Mouse (Mus musculus) heart, adult 2 months (tissue): ENCODE data around the gene Tmem81. TPM values are rescaled to one million over a fixed set of nuclear protein-coding genes. Genes with fewer than 3 reads are reported as not detected.

Experiments used
- DNase-seq, 2 experiments: peaks; one replicate each; pipeline ENCODE4 v3.0.0; 2021
- H3K27ac ChIP-seq: fragments of 200-600 bp; 2 replicates; pipeline ENCODE4 v1.8.1; 2022
- H3K27me3 ChIP-seq: fragments of 200-500 bp; 2 replicates; pipeline ENCODE4 v1.6.1; 2012; ENCODE audit warnings: mild to moderate bottlenecking, low read length, inconsistent platforms, mixed read lengths; ENCODE audit not compliant: control insufficient read depth, insufficient read depth
- H3K36me3 ChIP-seq: fragments of 200-500 bp; 2 replicates; pipeline ENCODE4 v1.6.1; 2012; ENCODE audit warnings: low read length, inconsistent platforms; ENCODE audit not compliant: control insufficient read depth, insufficient read depth
- H3K4me1 ChIP-seq: fragments of 200-500 bp; 2 replicates; pipeline ENCODE4 v1.6.1; 2011; ENCODE audit warnings: low read length; ENCODE audit not compliant: control insufficient read depth, insufficient read depth
- H3K4me3 ChIP-seq: fragments of 200-600 bp; 2 replicates; pipeline ENCODE4 v1.8.1; 2022
- H3K79me2 ChIP-seq: fragments of 200-500 bp; replicated peaks from 2 replicates; pipeline ENCODE4 v1.6.1; 2012; ENCODE audit warnings: mild to moderate bottlenecking, inconsistent platforms, low read length, moderate library complexity, mixed read lengths; ENCODE audit not compliant: control insufficient read depth, insufficient read depth
- H3K9ac ChIP-seq: fragments of 200-500 bp; 2 replicates; pipeline ENCODE4 v1.6.1; 2012; ENCODE audit warnings: low read depth, mild to moderate bottlenecking, control low read depth, inconsistent platforms, low read length, mixed read lengths
- CTCF ChIP-seq: fragments of 200-600 bp; IDR thresholded peaks from 2 replicates; pipeline ENCODE4 v1.8.1; 2022; ENCODE audit warnings: antibody characterized with exemption, mild to moderate bottlenecking, moderate library complexity
- EP300 ChIP-seq: fragments of 200-500 bp; IDR thresholded peaks from 2 replicates; pipeline ENCODE4 v1.6.1; 2011; ENCODE audit warnings: low read depth, low read length, control low read depth; ENCODE audit not compliant: insufficient read depth
- POLR2A ChIP-seq: fragments of 200-500 bp; IDR thresholded peaks from 2 replicates; pipeline ENCODE4 v1.6.1; 2011; ENCODE audit warnings: mild to moderate bottlenecking, low read depth, low read length, control low read depth; ENCODE audit not compliant: insufficient read depth
- WGBS: fragments of 180-500 bp; shearing (Covaris S2); methylation state at CpG from one replicate; pipeline ENCODE4 v1.1.7; 2018; 5-methylcytosine and 5-hydroxymethylcytosine counted together
- intact Hi-C: fragments of 180-260 bp; cut with DNase I; formaldehyde crosslinking; loops from one replicate; pipeline ENCODE4 v1.15.1; 2025
- polyA plus RNA-seq: library from polyadenylated mRNA; depleted of rRNA; stranded (reverse); fragments of >200 nt; gene quantifications from 2 replicates; pipeline ENCODE4 v1.2.3, GENCODE M21; 2012; rRNA removed
- total RNA-seq, 2 experiments: library from RNA; stranded (reverse); gene quantifications; 2 replicates each; pipeline ENCODE4 v1.2.3; 2021

Gene Tmem81
- total and polyA plus RNA-seq, 3 experiments = 1.1 to 1.7 (median 1.2) TPM

GRCm38 (mm10) chr1:132543789-132544188 is 37.8 kb downstream of the Tmem81 start:
- DNase-seq = peak; percentile 35 to 59
- intact Hi-C loops = no loop called here
- no peaks in the 10 kb centered on the region for H3K36me3 ChIP-seq
- H3K4me1 ChIP-seq = no peaks in the 10 kb centered on the region
- TF ChIP-seq POLR2A (no peak), EP300 (no peak), CTCF (no peak)
- peaks cover 11% of the 10 kb centered on the region; the same call in 1 of the 2 replicates for H3K27me3 ChIP-seq
- no peak overlapping the region for H3K27ac ChIP-seq
- H3K4me3 ChIP-seq = no peak overlapping the region
- no peaks in the 10 kb centered on the region for H3K79me2 ChIP-seq
- 53% methylated on average over 8 of the region's 8 CpGs for WGBS
- H3K9ac ChIP-seq = no peak overlapping the region

DNA sequence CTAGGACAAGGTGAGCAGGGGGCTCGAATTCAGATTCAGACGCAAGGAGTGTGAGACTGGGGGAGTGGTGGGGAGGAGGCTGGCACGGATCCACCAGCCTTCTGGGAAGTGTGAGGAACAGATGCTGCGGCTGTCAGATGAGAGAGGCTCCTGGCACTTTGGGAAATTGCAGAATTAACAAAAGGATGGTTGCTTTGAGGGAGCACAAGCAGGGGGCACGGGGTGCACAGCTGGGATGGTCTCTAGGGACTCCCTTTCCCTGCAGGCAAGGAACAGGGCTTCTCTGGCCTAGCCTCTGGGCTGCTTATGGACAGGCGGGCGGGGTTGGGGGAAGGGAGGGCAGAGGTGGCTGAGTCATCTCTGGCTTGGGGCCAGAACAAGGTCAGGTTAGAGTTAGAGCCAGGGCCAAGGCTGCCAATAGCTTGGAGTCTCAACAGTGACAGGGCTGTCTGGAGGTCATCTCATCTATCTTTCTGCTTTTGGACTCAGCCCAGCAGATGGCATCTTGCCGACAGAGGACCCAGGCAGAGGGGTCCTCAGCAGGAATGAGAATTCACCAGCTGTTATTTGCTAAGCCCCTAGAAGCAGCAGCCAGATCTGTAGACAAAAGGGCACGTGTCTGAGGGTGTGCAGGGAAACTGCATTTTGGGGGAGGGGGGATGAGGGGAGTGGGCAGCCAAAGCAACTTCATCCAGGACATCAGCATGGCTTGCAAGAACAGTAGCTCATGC is 52.0 kb downstream of the Tmem81 start:
- intact Hi-C loops = no loop called here
- DNase-seq = peak; percentile 60 to 73
- Histone ChIP-seq H3K4me1 (peaks cover 1% of the 10 kb centered on the region; the same call in 1 of the 2 replicates), H3K36me3 (no peaks in the 10 kb centered on the region), H3K9ac (no peak overlapping the region), H3K27ac (no peak overlapping the region), H3K79me2 (no peaks in the 10 kb centered on the region), H3K4me3 (no peak overlapping the region), H3K27me3 (no peaks in the 10 kb centered on the region)
- WGBS = 10% methylated on average over 9 of the region's 9 CpGs
- TF ChIP-seq POLR2A (no peak), EP300 (no peak), CTCF (no peak)

Other genes starting within 250 kb of the Tmem81 start
- gene Klhdc8a, start 207.6 kb upstream of the Tmem81 start, total RNA-seq = 10 to 100 TPM; 15.4 to 21.0 TPM
- gene Klhdc8a, start 207.6 kb upstream of the Tmem81 start, polyA plus RNA-seq = 15.9 and 18.7 TPM in 2 replicates
- gene Nuak2, start 190.1 kb upstream of the Tmem81 start, total RNA-seq = 1 to 10 TPM; 4.1 to 4.3 TPM
- 2.8 and 4.0 TPM in 2 replicates for gene Nuak2, start 190.1 kb upstream of the Tmem81 start, polyA plus RNA-seq
- gene Tmcc2, start 114.9 kb upstream of the Tmem81 start, total RNA-seq = 10 to 100 TPM; 21.9 to 25.4 TPM
- gene Tmcc2, start 114.9 kb upstream of the Tmem81 start, polyA plus RNA-seq = 17.5 and 19.4 TPM in 2 replicates
- 10 to 100 TPM; 14.6 to 16.0 TPM for gene Dstyk, start 88.7 kb upstream of the Tmem81 start, total RNA-seq
- 8.9 and 24.1 TPM in 2 replicates for gene Dstyk, start 88.7 kb upstream of the Tmem81 start, polyA plus RNA-seq
- gene Rbbp5, start 28.9 kb upstream of the Tmem81 start, total RNA-seq = 10 to 100 TPM; 21.6 to 24.5 TPM
- gene Rbbp5, start 28.9 kb upstream of the Tmem81 start, polyA plus RNA-seq = 16.7 and 27.5 TPM in 2 replicates
- gene Cntn2, start 37.0 kb downstream of the Tmem81 start, total RNA-seq = 1 to 10 TPM; 3.5 to 3.8 TPM
- gene Cntn2, start 37.0 kb downstream of the Tmem81 start, polyA plus RNA-seq = 4.4 and 7.6 TPM in 2 replicates
- under 1 TPM; 0.10 to 0.14 TPM for gene Nfasc, start 235.6 kb downstream of the Tmem81 start, total RNA-seq
- 0.32 and 0.39 TPM in 2 replicates for gene Nfasc, start 235.6 kb downstream of the Tmem81 start, polyA plus RNA-seq